Mouse (Mus musculus): ENCODE measurements around the gene Ciao2a. TPM values are rescaled to one million over a fixed set of nuclear protein-coding genes. Genes with fewer than 3 reads are reported as not detected.

Ciao2a gene
- 10 to 100 TPM; 41.3 to 42.9 TPM for total RNA-seq (2023)

DNA sequence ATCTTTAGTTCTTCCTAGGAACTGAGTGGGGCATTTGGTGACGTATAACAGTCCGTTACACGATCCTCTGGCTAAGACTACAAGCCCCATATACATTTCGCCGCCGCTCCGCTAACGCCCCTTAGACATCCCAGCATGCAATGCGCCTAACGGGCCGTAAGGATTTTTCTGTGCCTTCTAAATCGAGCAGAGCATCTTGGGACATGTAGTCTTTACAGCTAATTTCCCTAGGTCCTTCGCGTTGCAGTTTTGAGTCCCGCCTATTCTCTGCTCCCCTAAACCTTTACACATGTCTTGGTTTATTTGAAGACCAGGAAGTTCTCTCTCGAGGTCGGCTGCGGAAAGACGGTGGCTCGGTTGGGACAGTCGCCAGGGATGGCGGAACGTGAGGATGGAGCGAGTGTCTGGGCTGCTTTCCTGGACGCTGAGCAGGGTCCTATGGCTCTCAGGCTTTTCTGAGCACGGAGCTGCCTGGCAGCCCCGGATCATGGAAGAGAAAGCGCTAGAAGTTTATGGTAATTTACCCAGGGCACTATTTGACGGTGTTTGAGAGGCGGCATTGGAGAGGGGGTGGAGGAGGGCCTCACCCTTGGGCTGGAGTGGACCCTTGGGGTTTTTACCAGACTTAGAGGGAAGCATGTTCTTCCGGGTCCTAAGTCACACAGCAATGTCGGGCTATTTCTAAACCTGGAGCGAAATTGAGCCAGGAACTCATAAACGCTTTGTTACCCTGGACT is at the start of gene Ciao2a, which contains the start of gene Snx1:
Ciao2a (plus strand) TSS at position 156 of the 737 bp plus-strand sequence.
Snx1 (minus strand) TSS at position 132 of the 737 bp plus-strand sequence.

DNA sequence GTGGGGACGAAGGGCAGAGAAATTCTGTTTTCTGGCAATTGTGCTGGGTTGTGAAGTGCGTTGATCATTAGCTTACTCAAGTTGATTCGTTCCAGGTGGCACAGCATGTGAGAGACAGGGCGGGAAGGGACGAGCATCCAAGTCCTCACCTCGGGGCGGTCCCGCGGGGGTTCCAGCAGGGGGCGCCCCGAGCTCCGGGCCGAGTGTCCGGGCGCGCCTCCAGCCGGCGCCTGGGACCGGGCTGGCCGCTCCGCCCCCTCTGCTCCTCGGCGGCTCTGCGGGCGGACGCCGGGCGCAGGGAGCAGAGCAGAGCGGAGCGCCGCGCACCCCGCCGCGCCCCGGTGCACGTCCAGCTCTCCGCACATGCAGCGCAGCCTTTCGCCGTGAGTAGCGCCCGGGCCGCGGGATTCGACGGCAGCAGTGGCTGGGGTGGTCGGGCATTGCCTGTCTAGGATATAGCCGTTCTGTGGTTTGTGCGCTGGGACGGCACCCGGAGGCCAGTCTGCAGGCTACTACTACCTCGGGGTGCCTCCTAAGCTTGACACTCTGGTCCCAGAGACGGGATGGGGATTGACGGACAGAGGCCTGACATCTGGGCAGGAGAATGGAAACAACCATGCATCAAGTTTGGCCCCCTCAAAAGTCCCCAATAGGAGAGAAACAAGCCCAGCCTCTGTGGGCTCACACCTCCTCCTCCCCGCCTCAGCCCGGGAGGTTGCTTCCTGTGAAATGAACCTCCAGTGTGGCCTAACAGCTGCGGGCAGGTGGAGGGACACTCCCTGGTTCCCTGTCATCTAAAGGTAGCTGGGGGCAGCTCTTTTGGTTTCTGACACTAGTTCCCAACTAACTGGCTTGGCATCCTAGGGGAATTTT is 31.8 kb downstream of the Ciao2a start, which contains the start of gene Dapk2:
Dapk2 (plus strand) TSS at position 266 of the 873 bp plus-strand sequence.

Other genes starting within 250 kb of the Ciao2a start
- gene Pclaf, start 236.4 kb upstream of the Ciao2a start, total RNA-seq (2023) = 1 to 10 TPM; 2.0 to 4.4 TPM
- gene Trip4, start 217.8 kb upstream of the Ciao2a start, total RNA-seq (2023) = 10 to 100 TPM; 27.4 to 29.8 TPM
- 10 to 100 TPM; 60.0 to 60.5 TPM for gene Csnk1g1, start 217.7 kb upstream of the Ciao2a start, total RNA-seq (2023)
- 100 to 1,000 TPM; 236 to 237 TPM for gene Ppib, start 66.4 kb upstream of the Ciao2a start, total RNA-seq (2023)
- gene Snx22, start 56.9 kb upstream of the Ciao2a start, total RNA-seq (2023) = under 1 TPM; 0.64 to 0.74 TPM
- gene Snx1, start within 50 bp of the Ciao2a start, total RNA-seq (2023) = 100 to 1,000 TPM in 1 of 2 experiments, 10 to 100 TPM in 1; 95.5 to 100 TPM
- 1 to 10 TPM in 1 of 2 experiments, under 1 TPM in 1; 0.61 to 1.4 TPM for gene Dapk2, start 31.6 kb downstream of the Ciao2a start, total RNA-seq (2023)
- 100 to 1,000 TPM; 111 to 118 TPM for gene Herc1, start 223.8 kb downstream of the Ciao2a start, total RNA-seq (2023)

Measured in B cell, adult 67 days (primary cell).